Mouse (Mus musculus): ENCODE data around the gene Maml1. TPM values are rescaled to one million over a fixed set of nuclear protein-coding genes. Genes with fewer than 3 reads are reported as not detected.

The Maml1 gene
- polyA plus RNA-seq, 2 experiments from 2014 or later = 4.0 to 5.5 TPM

DNA sequence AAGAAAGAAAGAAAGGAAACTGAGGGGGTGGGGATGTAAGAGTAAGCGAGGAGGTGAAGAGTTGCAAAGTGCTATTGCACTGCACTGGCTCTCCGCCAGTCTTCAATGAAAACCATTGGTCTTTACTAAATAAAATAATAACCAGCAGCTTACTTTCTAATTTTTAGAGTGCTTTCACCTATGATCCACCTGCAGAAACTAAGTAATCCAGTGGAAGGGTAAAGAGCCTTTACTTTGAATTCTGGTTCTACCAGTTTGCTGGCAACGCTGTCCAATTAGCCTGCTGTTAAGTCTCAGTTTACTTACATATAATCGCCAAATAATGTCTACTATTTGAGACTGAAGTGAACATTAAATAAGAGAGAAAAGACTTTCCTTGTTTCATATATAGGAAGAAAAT is 13.1 kb downstream of the Maml1 start:
- ATAC-seq = no peak

DNA sequence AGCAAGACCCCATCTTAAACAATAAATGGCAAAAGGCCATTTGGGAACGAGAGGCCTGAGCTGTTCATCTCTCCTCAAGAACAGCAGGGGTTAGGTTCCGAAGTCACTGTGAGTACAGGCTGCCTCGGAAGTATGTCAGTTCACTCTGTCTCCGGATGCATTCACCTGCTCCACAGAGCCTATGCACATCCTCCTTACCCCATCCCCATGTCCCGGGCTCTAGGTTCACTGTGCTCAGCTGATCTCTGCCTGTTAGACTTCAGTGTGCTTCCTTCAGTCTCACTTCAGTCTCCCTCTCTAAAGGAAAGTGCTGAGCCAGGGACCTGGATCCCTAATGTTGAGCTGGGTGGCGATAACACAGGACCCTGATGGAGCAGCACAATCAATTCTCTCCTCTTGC is 14.4 kb downstream of the Maml1 start:
- no peak for ATAC-seq

DNA sequence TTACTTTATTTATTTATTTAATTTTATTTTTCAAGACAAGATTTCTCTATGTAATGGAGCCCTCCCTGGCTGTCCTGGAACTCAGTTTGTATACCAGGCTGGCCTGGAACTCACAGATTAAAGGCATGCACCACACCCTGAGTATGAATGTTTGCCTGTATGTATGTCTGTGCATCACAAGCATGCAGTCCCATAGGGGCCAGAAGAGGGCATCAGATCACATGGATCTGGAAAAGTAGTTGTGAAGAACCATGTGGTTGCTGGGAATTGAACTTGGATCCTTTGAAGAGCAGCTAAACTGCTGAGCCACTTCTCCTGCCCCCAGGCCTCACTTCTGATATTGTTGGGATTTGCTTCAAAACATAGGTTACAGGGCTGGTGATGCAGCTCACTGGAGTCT is 15.1 kb downstream of the Maml1 start:
- ATAC-seq = no peak

DNA sequence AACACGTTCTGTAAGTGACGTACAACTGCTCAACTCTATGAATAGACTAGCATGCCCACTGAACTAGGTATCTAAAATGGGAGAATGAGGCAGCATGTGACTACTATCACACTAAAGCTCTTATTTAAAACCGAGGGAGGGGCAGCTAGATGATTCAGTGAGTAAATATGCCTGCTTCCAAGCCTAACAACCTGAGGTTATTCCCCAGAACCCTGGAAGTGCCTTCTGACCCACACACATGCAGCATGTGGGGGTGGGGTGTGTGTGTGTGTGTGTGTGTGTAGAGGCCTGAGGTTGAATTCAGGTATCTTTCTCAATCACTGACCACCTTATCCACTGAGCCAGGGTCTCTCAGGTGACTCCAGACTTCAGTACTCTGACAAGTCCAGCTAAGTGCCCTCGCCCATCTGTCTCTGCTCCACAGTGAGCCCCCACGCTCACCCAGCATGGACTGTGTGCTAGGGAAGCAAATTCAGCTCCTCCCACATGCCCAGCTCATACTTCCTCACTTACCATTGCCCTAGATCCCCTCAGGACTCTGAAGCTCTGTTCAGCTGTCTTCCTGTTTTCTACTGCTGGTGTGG is 16.5 kb downstream of the Maml1 start:
- no peak for ATAC-seq

DNA sequence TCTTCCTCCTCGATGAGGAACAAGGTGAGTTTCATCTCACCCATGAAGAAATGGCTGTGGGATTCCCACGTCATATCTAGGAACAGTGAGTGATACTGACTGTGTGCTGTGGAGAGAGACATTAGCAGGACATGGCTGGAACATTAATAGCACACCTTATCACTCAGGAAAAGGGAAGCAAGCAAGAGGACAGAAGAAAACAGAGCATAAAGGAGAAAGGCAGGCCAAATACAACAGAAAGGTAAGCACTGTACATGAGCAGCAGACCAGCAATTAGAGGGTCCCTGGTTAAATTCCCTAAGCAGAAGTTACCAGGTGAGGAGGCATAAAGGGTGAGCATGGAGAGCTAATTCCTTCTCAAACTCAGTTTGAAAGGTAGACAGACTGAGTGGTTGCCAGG is 17.0 kb downstream of the Maml1 start:
- no peak for ATAC-seq

DNA sequence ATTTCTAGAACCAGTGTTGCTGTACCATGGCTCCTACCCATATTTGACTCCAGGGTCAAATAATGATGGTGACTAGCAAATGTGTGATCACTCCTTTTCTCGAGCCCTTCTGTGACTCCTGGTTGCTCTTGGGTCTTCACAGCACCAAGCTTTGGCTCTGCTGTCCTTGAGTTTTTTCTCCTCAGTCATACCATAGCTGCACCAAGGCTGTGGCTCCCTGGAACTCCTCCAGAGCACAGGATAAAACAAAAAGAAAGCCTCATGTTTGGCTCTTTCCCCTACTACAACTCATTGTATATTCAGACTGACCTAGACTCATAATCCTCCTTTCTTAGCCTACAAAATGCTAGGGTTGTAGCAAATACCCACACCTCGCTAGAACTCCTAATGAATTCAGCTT is 19.3 kb downstream of the Maml1 start:
- no peak for ATAC-seq

DNA sequence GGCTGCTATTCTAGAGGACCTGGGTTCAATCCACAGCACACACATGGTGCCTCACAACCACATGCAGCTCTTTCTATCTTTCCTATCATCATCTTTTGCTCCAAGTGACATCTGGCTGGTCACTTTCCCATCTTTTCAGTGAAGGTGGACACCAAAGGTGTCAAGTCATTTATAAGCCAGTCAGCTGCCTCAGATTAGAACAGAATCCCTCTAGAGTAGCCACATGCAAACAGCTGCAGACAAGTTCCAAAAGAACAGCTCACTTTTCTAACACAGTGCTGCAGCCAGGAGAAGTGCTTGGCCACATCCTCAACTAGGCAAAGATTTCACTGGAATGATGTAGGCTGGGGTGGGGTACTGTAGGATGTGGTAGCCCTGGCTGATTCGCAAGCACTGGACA is 22.2 kb downstream of the Maml1 start:
- no peak for ATAC-seq

DNA sequence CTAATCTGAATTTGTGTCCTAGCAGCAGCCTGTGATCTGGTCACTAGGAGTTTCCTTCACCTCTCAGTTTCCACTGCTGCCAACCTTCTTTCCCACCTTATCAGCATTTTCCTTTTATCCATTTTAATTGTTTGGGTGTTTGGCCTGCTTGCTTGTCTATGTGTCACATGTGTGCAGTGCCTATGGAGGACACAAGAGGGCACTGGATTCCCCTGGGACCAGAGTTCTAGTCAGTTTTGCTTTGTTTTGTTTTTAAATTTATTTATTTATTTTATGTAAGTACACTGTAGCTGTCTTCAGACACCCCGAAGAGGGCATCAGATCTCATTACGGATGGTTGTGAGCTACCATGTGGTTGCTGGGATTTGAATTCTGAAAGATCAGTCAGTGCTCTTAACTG is 22.9 kb downstream of the Maml1 start:
- no peak for ATAC-seq

DNA sequence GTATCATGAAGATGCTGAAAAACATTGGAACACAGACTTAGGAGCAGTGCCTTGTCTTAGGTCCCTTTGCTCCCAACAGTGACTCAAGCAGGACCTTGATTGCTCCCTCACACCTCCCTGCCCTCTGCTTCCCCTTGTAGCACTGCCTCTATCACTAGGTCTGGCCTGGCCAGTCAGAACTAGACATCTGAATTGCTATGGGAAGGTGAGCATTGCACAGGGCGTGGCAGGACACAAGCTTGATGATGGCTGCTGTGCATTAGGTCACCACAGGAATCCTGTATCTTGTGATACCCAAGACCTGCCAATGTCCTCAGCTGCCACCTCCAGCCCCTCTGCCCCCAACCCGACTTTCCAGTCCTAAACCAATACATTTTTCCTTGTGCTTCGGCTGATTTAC is 25.1 kb downstream of the Maml1 start:
- ATAC-seq = no peak

DNA sequence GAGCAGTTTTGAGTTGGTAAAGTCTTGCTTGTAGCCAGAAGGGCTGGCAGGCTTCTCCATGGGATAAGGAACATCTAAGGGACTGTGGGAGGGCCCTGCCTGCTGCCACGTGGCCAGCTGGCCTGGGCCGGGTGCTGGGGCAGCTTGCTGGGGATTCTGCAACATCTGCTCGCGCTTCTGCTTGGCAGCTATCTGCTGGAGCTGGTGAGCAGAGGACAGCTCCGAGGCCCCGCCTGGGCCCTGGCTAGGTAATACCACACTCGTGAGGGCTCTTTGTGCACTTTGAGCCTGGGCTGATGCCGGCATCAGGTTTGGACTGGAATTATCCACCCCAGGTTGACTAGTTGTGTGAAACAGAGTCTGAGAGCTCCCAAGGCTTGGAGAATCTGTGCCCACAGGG is 26.2 kb downstream of the Maml1 start:
- ATAC-seq = no peak

DNA sequence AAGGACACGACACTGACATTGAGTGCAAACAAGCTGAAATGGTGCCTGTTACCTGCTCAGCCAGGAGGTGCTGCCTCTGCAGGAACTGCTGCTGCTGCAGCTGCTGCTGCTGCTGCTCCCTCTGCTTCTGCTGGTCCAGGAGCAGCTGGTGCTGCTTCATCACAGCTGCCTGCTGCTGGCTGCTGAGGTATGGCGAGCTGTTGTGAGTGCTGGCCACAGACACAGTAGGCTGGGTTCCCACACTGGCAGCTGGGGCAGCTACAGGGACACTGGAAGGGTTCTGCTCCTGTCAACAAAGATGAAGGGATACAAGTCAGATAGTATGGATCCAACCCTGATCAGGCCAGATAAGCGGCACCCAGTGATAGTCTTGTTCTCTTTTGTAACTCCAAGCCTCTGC is 28.9 kb downstream of the Maml1 start:
- ATAC-seq = no peak

DNA sequence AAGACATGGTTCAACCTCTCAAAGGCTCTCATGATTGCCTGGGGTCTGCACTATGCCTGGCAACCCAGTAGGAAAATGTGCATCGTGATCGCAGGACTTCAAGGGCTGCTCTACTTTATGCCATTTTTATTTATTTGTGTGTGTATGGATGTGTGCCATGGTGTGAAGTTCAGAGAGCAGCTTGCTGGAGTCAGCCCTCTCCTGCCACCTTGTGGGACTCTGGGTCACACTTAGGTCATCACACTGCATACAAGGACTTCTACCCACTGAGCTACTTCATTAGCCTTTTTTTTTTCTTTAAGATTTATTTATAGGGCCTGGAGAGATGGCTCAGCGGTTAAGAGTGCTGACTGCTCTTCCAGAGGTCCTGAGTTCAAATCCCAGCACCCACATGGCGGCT is 30.1 kb downstream of the Maml1 start:
- ATAC-seq = no peak

DNA sequence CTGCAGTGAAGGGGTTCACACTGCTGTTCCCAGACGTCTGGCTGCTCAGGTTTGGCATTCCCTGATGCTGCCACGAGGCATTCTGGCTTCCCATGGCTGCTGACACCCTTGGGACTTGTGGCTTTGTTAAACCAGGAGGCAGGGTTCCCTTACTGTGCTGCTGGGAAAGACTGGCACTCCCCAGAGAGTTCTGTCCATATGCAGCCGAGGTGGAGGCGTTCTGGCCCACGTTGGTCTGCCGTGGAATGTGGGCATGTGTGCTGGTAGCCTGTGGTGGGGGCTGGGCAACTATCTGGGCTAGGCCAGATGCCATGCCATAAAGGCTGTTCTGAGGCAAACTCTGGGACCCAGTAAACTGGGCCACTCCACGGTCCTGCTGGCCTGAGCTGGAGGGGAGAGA is 33.8 kb downstream of the Maml1 start:
- no peak for ATAC-seq

DNA sequence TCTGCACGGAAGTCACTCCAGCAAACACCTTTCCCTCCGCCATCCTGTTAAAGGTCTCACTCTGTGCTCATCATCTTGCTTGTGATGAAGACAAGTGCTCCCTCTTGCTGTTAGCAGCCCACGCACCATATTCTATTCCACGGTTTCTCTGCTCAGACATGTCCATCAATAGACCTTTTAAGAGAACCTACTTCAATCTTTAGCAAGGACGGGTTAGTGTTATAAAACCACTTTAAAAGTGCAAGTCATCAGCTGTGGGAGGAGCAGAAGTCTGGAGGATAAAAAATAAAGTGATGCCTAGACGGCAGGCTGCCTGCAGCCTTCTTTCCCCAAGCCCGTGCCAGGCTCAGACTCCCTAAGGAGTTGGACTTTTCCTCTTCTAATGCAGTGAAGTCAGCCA is 35.5 kb downstream of the Maml1 start:
- ATAC-seq = no peak

DNA sequence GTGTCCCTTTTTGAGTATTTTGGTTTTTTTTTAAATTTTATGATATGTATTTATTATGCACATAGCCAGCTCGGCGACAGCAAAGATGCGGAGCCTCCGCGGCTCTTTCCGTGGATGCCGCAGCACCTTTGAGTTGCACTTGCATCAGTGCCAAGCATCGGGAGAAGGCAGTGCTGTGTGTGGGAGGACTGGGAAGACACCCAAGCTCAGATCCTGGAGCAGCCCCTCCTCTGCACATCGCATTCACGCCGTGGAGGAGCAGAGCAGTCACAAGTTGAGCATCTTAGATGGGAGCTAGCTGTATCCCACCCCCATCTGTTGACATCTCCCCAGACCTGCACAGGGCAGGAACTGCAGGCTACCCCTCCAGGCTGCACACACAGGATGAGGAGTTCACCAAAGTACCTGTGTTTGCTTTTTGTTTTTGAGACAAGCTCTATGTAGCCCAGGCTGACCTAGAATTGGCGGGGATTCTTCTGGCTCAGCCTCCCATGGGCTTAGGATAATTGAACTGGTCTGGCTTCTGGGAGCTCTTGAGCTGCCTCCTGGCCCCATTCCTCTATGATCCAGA is 38.0 kb downstream of the Maml1 start:
- ATAC-seq = no peak

DNA sequence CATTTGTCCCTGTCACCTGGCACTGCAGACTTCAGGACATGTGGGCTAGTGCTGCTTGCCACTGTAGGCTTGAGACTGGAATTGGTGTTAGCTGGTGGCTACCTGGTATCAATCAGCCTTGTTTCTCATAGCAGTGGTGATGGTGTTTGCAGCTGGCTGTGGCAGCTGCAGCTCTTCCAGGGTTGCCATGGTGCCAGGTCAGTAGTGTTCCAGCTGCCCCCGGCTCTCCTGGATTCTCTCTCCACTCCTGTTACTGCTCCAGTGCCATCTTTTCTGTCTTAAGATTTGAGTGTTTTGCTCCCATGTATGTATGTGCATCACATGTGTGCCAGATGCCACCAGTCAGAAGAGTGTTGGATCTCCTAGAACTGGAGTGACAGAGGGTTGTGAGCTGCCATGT is 38.7 kb downstream of the Maml1 start:
- ATAC-seq = no peak

DNA sequence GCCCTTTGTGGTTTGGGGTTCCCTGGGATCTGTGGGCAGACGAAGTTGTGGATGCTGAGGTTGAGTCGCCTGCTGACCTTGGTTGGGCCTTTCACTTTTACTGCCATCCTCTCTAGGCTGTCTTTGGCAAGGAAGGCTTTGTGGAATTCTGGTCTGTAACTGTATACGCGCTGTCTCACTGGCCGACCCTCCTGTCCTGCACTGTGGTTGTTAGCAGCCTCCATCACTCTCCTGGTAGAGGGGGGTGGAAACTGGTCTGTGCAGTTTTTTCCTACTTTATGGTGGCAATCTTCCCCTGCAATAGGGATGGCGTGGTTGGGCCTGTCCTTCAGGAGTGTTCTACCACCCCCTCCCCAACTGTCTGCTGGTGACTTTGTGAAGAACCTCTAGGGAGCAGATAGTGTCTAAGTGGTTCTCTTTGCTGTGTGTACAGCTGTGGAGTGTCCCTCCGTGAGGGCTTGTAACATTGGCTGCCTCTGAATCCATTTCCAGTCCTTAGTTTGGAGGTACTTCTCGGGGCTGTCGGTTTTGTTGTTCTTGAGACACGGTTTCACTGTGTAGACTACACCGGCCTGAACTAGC is 39.3 kb downstream of the Maml1 start:
- no peak for ATAC-seq

DNA sequence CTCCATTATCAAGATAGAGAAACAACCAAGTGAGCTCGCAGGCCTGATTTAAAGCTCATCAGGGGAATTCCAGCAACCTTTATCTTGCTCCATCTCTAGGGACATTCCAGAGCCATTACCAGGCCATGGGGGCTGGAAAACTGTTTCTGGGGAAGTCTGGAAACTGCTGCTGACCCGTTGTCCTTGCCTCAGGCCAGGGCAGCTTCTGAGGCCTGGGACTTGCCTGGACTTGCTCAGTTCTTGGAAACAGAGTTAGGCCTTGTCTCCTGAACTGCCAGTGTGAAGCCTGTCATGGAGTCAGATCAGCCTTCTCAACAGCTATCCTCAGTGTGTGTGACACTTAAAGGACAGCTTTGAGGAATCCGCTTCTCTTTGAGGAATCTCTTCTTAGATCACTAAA is 39.9 kb downstream of the Maml1 start:
- no peak for ATAC-seq

DNA sequence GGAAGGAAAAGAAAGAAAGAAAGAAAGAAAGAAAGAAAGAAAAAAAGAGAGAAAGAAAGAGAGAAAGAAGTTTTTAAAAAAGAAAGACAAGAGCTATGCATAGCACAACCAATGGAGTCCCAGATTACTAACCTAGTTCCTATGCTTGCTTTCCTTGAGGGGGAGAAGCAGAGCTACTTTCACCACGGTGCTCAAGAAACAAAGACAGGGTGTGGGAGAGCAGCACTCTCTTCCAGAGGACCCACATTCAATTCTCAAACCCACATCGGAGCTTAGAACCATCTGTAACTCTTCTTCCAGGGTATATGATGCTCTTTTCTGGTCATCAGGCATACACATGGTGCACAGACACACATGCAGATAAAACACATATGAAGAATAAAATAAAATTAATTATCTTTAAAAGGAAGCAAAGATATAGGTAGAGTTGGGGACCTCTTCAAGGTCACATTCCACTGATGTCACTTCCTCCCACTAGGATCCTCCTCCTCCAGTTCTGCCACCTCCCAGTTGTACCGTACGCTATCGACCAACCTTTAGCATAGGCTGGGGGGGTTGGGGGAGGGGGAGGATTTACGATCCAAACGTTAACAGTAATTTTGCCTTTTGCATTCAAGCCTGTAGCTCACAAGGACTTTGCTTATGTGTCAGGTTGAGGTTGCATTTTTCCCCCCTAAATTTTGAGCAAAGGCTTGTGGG is 43.5 kb downstream of the Maml1 start:
- ATAC-seq = no peak

DNA sequence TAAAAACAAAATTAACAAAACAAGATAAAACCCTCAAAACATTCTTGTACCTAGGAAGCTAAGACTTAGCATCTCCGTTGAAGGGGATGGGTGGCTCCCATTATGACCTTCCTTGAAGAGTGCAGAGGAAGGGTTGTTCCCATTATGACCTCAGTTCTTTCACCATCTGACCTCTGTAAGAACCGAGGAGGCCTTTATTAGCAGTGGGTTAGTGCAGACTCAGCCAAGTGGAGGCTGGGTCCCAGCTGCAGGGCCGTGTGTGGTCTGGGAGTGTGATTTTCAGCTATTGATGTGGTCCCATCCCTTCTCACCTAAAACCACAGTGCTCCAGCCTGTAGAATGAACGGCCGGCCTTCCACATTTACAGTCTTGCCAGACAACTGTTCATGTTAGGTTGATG is 46.8 kb downstream of the Maml1 start:
- no peak for ATAC-seq

DNA sequence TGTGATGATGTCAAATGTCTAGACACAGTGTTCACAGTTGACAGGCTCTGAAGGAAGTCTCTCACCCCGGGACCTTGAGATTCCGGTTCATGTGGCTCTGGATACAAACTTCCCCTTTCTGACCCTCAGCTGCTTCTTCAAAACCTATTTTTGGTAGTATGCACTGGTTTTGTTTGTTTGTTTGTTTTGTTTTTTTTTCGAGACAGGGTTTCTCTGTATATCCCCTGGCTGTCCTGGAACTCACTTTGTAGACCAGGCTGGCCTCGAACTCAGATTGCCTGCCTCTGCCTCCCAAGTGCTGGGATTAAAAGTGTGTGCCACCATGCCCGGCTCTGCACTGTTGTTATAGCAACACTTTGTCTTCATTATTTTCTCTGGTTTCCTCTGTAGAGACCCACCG is 48.2 kb downstream of the Maml1 start:
- no peak for ATAC-seq

DNA sequence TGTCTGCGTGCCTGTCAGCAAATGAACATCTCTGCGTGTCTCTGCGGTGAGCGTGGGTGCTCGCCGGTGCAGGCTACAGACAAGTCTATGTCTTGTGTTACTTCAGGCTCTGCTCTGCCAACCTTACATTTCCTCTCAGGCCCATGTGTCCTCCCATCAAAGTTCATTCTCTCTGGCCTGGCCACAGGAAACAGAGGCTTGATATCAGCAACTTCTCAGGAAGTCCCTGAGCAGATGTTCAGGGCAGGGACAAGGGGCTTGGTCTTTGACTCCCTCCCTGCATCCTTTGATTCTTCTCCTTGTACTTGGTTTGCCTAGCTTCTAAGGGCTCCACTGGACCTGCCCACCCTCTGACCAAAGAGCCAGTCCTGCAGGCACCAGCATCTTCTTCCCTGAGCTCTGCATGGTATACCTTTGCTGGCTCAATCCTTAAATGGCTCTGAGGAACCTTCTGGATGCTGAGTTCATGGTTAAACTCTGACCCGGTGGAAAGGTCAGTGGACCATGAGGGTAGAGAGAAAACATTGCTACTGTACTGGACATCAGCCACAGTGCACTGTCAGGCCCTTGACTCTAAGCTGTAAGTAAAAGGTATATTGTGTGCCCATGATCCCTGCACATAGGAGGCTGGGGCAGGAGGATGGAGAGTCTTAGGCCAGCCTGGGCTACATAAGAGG is 51.7 kb downstream of the Maml1 start:
- no peak for ATAC-seq

Data from activated CD4-positive, CD25-positive, alpha-beta regulatory T cell, adult 4 months (primary cell).